8 mouse cellular contexts compared by ENCODE assay signal in the genomic region with DNA sequence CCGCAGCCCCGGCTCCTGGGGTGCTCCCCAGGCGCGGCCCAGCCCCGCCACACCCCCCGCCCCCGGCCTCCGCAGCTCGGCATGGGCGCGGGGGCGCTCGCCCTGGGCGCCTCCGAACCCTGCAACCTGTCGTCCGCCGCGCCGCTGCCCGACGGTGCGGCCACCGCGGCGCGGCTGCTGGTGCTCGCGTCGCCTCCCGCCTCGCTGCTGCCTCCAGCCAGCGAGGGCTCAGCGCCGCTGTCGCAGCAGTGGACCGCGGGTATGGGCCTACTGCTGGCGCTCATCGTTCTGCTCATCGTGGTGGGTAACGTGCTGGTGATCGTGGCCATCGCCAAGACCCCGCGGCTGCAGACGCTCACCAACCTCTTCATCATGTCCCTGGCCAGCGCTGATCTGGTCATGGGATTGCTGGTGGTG. TPM values are rescaled to one million over a fixed set of nuclear protein-coding genes. Genes with fewer than 3 reads are reported as not detected.
DNase-seq lines count a peak whose midpoint lies in the region; ATAC-seq and TF ChIP-seq lines count a peak whose summit lies in the region.

No protein-coding gene starts in this region.

- peak overlapping the region; percentile 62 for H3K9ac ChIP-seq in hindbrain, embryonic 14.5 days

- peak overlapping the region; percentile 41 for H3K4me3 ChIP-seq in kidney, adult 2 months (ENCODE audit: insufficient read depth, low read depth, low read length)
- H3K4me3 ChIP-seq in embryonic facial prominence, embryonic 10.5 days, result peak overlapping the region; percentile 65
- H3K4me3 ChIP-seq in hindbrain, embryonic 14.5 days (replicated peaks; ENCODE audit: low read length), result peak overlapping the region; percentile 58
- H3K4me3 ChIP-seq in midbrain, embryonic 10.5 days, result peak overlapping the region; percentile 62

- H3K4me2 ChIP-seq in hindbrain, embryonic 14.5 days (replicated peaks), result peak overlapping the region; percentile 94

- H3K36me3 ChIP-seq in kidney, adult 2 months (ENCODE audit: control insufficient read depth, insufficient read depth, low read length), result no peaks in the 10 kb centered on the region
- H3K36me3 ChIP-seq in embryonic facial prominence, embryonic 10.5 days (replicated peaks), result no peaks in the 10 kb centered on the region
- H3K36me3 ChIP-seq in hindbrain, embryonic 14.5 days (replicated peaks; ENCODE audit: control insufficient read depth, insufficient read depth), result no peaks in the 10 kb centered on the region
- H3K36me3 ChIP-seq in midbrain, embryonic 10.5 days, result no peaks in the 10 kb centered on the region

- peak overlapping the region; percentile 36; the same call in 1 of the 2 replicates for H3K27ac ChIP-seq in kidney, adult 2 months (ENCODE audit: insufficient read depth, low read depth, low read length)
- peak overlapping the region; percentile 57 for H3K27ac ChIP-seq in embryonic facial prominence, embryonic 10.5 days (replicated peaks)
- no peak overlapping the region for H3K27ac ChIP-seq in hindbrain, embryonic 14.5 days
- H3K27ac ChIP-seq in midbrain, embryonic 10.5 days (replicated peaks), result peak overlapping the region; percentile 13; the same call in 1 of the 2 replicates

- no peak for DNase-seq in kidney, adult 2 months
- no peak for DNase-seq in kidney, postnatal 14 days
- peak; percentile 55 for DNase-seq in embryonic facial prominence, embryonic 10.5 days (ENCODE audit: low spot score)
- DNase-seq in hindbrain, embryonic 14.5 days (ENCODE audit: low spot score), result no peak
- peak; percentile 60 for DNase-seq in midbrain, embryonic 10.5 days (ENCODE audit: low spot score)
- DNase-seq in natural killer cell, adult 2 months (ENCODE audit: low spot score in 2 of 2), result no peak

- 0 out of 2 replicates have a peak, but pooled peaks cover 2% of the 10 kb centered on the region for H3K27me3 ChIP-seq in kidney, adult 2 months (replicated peaks; ENCODE audit: control insufficient read depth, insufficient read depth, low read length)
- H3K27me3 ChIP-seq in embryonic facial prominence, embryonic 10.5 days (replicated peaks; ENCODE audit: low read depth, poor library complexity, severe bottlenecking), result peaks cover 99% of the 10 kb centered on the region
- H3K27me3 ChIP-seq in hindbrain, embryonic 14.5 days (ENCODE audit: control insufficient read depth, insufficient read depth, low read length), result peaks cover 71% of the 10 kb centered on the region
- H3K27me3 ChIP-seq in midbrain, embryonic 10.5 days (ENCODE audit: low read depth, poor library complexity, severe bottlenecking), result peaks cover 100% of the 10 kb centered on the region

- ATAC-seq in hindbrain, embryonic 14.5 days (ENCODE audit: low FRiP score), result peak; percentile 35; the same call in 1 of the 2 replicates
- ATAC-seq in cerebellum, adult (ENCODE audit: insufficient number of reproducible peaks, low FRiP score, low TSS enrichment), result no peak
- ATAC-seq in activated CD4-positive, CD25-positive, alpha-beta regulatory T cell, adult 4 months, result no peak

- no peak for TF ChIP-seq CTCF in kidney, adult 2 months (conservative IDR thresholded peaks at IDR 0.05; ENCODE audit: insufficient read depth, insufficient read length, low read depth, low read length)

- no peak for TF ChIP-seq POLR2A in kidney, adult 2 months (IDR thresholded peaks at IDR 0.05; ENCODE audit: low read depth, low read length)

- WGBS in kidney, adult 2 months, result 5% methylated on average over 44 of the region's 48 CpGs
- 2% methylated on average over 48 of the region's 48 CpGs for WGBS in embryonic facial prominence, embryonic 10.5 days
- 2% methylated on average over 37 of the region's 48 CpGs for WGBS in hindbrain, embryonic 14.5 days
- under 1% methylated on average over 48 of the region's 48 CpGs for WGBS in midbrain, embryonic 10.5 days

- no peaks in the 10 kb centered on the region for H3K9me3 ChIP-seq in embryonic facial prominence, embryonic 10.5 days
- H3K9me3 ChIP-seq in hindbrain, embryonic 14.5 days (ENCODE audit: control insufficient read depth, low read length), result no peaks in the 10 kb centered on the region
- H3K9me3 ChIP-seq in midbrain, embryonic 10.5 days (replicated peaks), result no peaks in the 10 kb centered on the region

- H3K4me1 ChIP-seq in kidney, adult 2 months (ENCODE audit: control insufficient read depth, insufficient read depth, low read length), result 0 out of 2 replicates have a peak, but pooled peaks cover 2% of the 10 kb centered on the region
- peaks cover 36% of the 10 kb centered on the region for H3K4me1 ChIP-seq in embryonic facial prominence, embryonic 10.5 days
- H3K4me1 ChIP-seq in hindbrain, embryonic 14.5 days (replicated peaks; ENCODE audit: control insufficient read depth, insufficient read depth, low read length), result peaks cover 17% of the 10 kb centered on the region
- H3K4me1 ChIP-seq in midbrain, embryonic 10.5 days, result peaks cover 33% of the 10 kb centered on the region

RNA-seq across cellular contexts. Expression of gene Adrb1, which starts 0.3 kb away (rescaled TPM):
- 2.7 and 3.4 TPM in 2 replicates for polyA plus RNA-seq in kidney, adult 2 months (2012; rRNA removed)
- 0.24 and 0.26 TPM in 2 replicates for polyA plus RNA-seq in embryonic facial prominence, embryonic 10.5 days (2016; fragmentation: Nextera tagmentation; extraction: Ambion mirVana)
- 1.4 and 1.8 TPM in 2 replicates for polyA plus RNA-seq in hindbrain, embryonic 14.5 days (2014; fragmentation: Nextera tagmentation; extraction: Ambion mirVana)
- 0.09 and 0.19 TPM in 2 replicates for polyA plus RNA-seq in midbrain, embryonic 10.5 days (2016; fragmentation: Nextera tagmentation; extraction: Ambion mirVana)
- not detected for polyA plus RNA-seq in activated CD4-positive, CD25-positive, alpha-beta regulatory T cell, adult 4 months (2017; shearing (Covaris generic))

Comparison
In these comparisons a context has a peak if more than half of its experiments do, and no peak if none do; other contexts are left out.
1. DNase-seq: peak in embryonic facial prominence, embryonic 10.5 days (single experiment) and midbrain, embryonic 10.5 days (single experiment); none in kidney, adult 2 months (single experiment), kidney, postnatal 14 days (single experiment), hindbrain, embryonic 14.5 days (single experiment) and natural killer cell, adult 2 months (0 of 2).
2. Peak in every context shown above with its lines, with median percentiles within 50 percentile points of each other: H3K4me3 ChIP-seq.